Mouse (Mus musculus): ENCODE data around the gene Polr2i.
A peak's percentile ranks its signal among the peaks of the same experiment; 100 is the strongest.

The Polr2i gene

GRCm38 (mm10) chr7:30265935-30266334, 34.2 kb downstream of the Polr2i start:
- no peak for DNase-seq (ENCODE audit: low spot score)

DNA sequence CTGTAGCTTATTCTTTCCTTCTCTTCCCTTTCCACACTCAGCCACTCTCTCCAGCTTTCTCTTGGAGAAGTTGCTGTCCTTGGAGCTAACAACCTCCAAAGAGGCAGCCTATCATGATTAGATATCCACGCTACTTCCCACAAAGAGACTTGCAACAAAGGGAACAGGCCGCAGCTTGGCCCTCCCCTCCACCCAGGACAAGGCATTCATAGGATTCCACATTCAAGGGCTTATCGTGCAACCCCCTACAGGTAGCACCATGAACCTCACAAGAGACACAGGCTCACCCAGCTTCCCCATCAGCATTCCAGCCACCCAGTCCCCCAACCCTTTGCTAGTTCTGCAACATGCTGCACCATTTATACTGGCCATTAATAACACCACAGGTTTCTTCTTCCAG, 35.0 kb downstream of the Polr2i start:
- no peak for DNase-seq (ENCODE audit: low spot score)

GRCm38 (mm10) chr7:30269641-30270040, 37.9 kb downstream of the Polr2i start:
- no peak for DNase-seq (ENCODE audit: low spot score)

DNA sequence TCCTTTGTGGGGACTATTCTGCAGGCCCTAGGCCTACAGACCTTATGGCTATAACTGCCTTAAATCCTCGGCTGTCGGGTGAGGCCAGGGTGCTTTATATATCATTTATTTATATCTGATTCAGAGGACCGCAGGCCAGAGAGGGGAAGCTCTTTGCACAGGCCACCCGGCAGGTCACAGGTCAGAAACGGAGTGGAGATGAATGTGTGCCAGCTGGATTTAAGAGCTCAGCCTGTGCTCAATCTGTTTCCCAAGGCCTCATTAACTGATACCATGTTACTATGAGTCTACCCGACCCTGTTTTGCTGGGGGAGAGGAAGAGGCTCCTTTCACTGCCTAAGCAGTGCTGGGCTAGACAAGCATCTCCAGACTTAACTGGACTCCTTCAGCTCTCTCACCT, 42.6 kb downstream of the Polr2i start:
- no peak for DNase-seq (ENCODE audit: low spot score)

GRCm38 (mm10) chr7:30278911-30279310, 47.2 kb downstream of the Polr2i start:
- DNase-seq (ENCODE audit: low spot score) = no peak

GRCm38 (mm10) chr7:30279536-30279935, 47.8 kb downstream of the Polr2i start:
- no peak for DNase-seq (ENCODE audit: low spot score)

- DNase-seq (ENCODE audit: low spot score) = peak; percentile 69
These were observed 48.4 kb downstream of the Polr2i start, which contains the start of the genes Thap8 and Wdr62 for GRCm38 (mm10) chr7:30279951-30280669. Gene Thap8 (plus strand): TSS chr7:30280094. Gene Wdr62 (minus strand): TSS chr7:30280419.

DNA sequence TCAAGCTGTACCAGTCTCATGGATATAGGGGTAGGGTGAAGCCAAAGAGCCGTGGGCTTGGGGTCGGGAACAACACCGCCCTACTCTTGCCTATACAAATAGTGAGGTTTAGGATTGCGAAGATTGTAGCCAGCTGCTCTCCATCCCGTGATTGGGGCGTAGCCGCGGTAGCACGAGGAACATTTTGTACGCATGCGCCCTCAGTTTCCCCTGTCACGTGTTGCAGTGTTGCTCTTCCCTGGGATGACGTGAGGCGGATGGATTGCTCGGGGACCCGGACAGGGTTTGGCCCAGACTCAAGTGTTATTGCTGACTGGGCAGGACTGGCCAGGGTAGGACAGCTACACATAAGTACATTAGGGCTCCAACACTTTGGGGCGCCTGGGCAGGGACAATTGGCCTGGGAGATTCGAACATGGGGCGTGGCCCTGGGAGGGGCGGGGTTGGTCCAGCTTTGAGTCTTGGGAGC, 49.0 kb downstream of the Polr2i start:
- DNase-seq (ENCODE audit: low spot score) = peak; percentile 62

DNA sequence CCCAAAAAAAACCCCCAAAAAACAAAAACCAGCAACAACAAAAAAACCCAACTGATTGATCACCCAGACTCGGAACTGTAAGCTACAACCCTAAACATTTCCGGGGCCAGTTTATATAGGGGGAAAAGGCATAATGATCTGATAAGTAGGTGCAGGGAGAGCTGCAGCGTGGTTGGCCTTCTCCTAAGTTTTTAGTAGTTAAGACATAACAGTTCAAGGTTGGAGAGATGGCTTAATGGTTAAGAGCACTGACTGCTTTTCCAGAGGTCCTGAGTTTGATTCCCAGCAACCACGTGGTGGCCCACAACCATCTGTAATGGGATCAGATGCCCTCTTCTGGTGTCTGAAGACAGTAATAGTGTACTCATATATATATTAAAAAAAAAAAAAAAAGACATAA, 49.8 kb downstream of the Polr2i start:
- DNase-seq (ENCODE audit: low spot score) = no peak

- DNase-seq (ENCODE audit: low spot score) = no peak
These were observed 51.0 kb downstream of the Polr2i start for GRCm38 (mm10) chr7:30282740-30283139.
